Mouse (Mus musculus): ENCODE results near the gene Phb2. TPM values are rescaled to one million over a fixed set of nuclear protein-coding genes. Genes with fewer than 3 reads are reported as not detected.

Phb2 gene
- polyA plus RNA-seq, 1 experiment from 2014 or later, result 270 TPM

- peak; percentile 13 for ATAC-seq (ENCODE audit: low FRiP score, low read depth)
- peak overlapping the region; percentile 88 for H3K4me2 ChIP-seq
- H3K9ac ChIP-seq, result peak overlapping the region; percentile 88
- peaks cover 50% of the 10 kb centered on the region for H3K4me1 ChIP-seq (replicated peaks)
- no peaks in the 10 kb centered on the region for H3K36me3 ChIP-seq
- H3K27me3 ChIP-seq, result no peaks in the 10 kb centered on the region
- H3K27ac ChIP-seq (replicated peaks), result peak overlapping the region; percentile 98
- H3K9me3 ChIP-seq, result no peaks in the 10 kb centered on the region
- WGBS, result 13% methylated on average over 5 of the region's 5 CpGs
- peak overlapping the region; percentile 87 for H3K4me3 ChIP-seq
These were observed 46.0 kb downstream of the Phb2 start for GRCm38 (mm10) chr6:124757909-124758848.

- H3K27ac ChIP-seq (replicated peaks), result peak overlapping the region; percentile 98
- H3K4me3 ChIP-seq, result no peak overlapping the region
- H3K27me3 ChIP-seq, result no peaks in the 10 kb centered on the region
- H3K9me3 ChIP-seq, result no peaks in the 10 kb centered on the region
- no peaks in the 10 kb centered on the region for H3K36me3 ChIP-seq
- peaks cover 43% of the 10 kb centered on the region for H3K4me1 ChIP-seq (replicated peaks)
- no peak for ATAC-seq (ENCODE audit: low FRiP score, low read depth)
- WGBS, result 43% methylated on average over 2 of the region's 2 CpGs
- peak overlapping the region; percentile 24; the same call in 1 of the 2 replicates for H3K9ac ChIP-seq
- H3K4me2 ChIP-seq, result peak overlapping the region; percentile 88
These were observed 46.7 kb downstream of the Phb2 start for GRCm38 (mm10) chr6:124758849-124759232.

- H3K27me3 ChIP-seq, result no peaks in the 10 kb centered on the region
- peak overlapping the region; percentile 88; the same call in 1 of the 2 replicates for H3K4me2 ChIP-seq
- no peak overlapping the region for H3K9ac ChIP-seq
- WGBS, result 1% methylated on average over 5 of the region's 5 CpGs
- no peak for ATAC-seq (ENCODE audit: low FRiP score, low read depth)
- peaks cover 39% of the 10 kb centered on the region for H3K4me1 ChIP-seq (replicated peaks)
- no peaks in the 10 kb centered on the region for H3K36me3 ChIP-seq
- peak overlapping the region; percentile 98 for H3K27ac ChIP-seq (replicated peaks)
- H3K9me3 ChIP-seq, result no peaks in the 10 kb centered on the region
- no peak overlapping the region for H3K4me3 ChIP-seq
These were observed 47.1 kb downstream of the Phb2 start for GRCm38 (mm10) chr6:124759259-124759658.

- no peak for ATAC-seq (ENCODE audit: low FRiP score, low read depth)
- WGBS, result 82% methylated on average over 7 of the region's 7 CpGs
- H3K4me2 ChIP-seq, result no peak overlapping the region
These were observed 53.8 kb downstream of the Phb2 start for GRCm38 (mm10) chr6:124765951-124766350.

More at GRCm38 (mm10) chr6:124765951-124766350, 53.8 kb downstream of the Phb2 start:
- H3K4me1 ChIP-seq (replicated peaks), result peaks cover 34% of the 10 kb centered on the region
- H3K27me3 ChIP-seq, result no peaks in the 10 kb centered on the region
- H3K4me3 ChIP-seq, result no peak overlapping the region
- no peaks in the 10 kb centered on the region for H3K9me3 ChIP-seq
- no peak overlapping the region for H3K27ac ChIP-seq (replicated peaks)
- H3K9ac ChIP-seq, result no peak overlapping the region
- no peaks in the 10 kb centered on the region for H3K36me3 ChIP-seq

MicroRNAs within 50 kb of the gene (microRNA counts, 519-probe panel; counts per million panel counts)
- microRNA mmu-miR-141 (not detected), microRNA mmu-miR-200c (992 counts per million, percentile 2 among the panel's probes with 10 or more counts)

Small RNA genes lying within 50 kb of the gene (microRNA-seq; reads per million reads assigned to microRNA genes)
- 2.8 reads per million, percentile 10 among the genes with 10 or more reads in this experiment for gene Mir141
- gene Mir200c, result 34.4 reads per million, percentile 39 among the genes with 10 or more reads in this experiment

Other genes starting within 250 kb of the Phb2 start
- gene Clstn3, start 247.5 kb upstream of the Phb2 start, polyA plus RNA-seq (2015; fragmentation: Nextera tagmentation; extraction: Ambion mirVana), result 138 and 148 TPM in 2 replicates
- gene C1rl, start 219.2 kb upstream of the Phb2 start, polyA plus RNA-seq (2015; fragmentation: Nextera tagmentation; extraction: Ambion mirVana), result 0.22 and 0.38 TPM in 2 replicates
- 0.35 and 0.38 TPM in 2 replicates for gene C1ra, start 199.9 kb upstream of the Phb2 start, polyA plus RNA-seq (2015; fragmentation: Nextera tagmentation; extraction: Ambion mirVana)
- gene C1s1, start 170.0 kb upstream of the Phb2 start, polyA plus RNA-seq (2015; fragmentation: Nextera tagmentation; extraction: Ambion mirVana), result 0.62 and 1.1 TPM in 2 replicates
- not detected in 2 replicates for gene C1rb, start 142.0 kb upstream of the Phb2 start, polyA plus RNA-seq (2015; fragmentation: Nextera tagmentation; extraction: Ambion mirVana)
- 0.08 and 0.10 TPM in 2 replicates for gene C1s2, start 76.3 kb upstream of the Phb2 start, polyA plus RNA-seq (2015; fragmentation: Nextera tagmentation; extraction: Ambion mirVana)
- gene Lpcat3, start 49.3 kb upstream of the Phb2 start, polyA plus RNA-seq (2015; fragmentation: Nextera tagmentation; extraction: Ambion mirVana), result 46.7 and 49.9 TPM in 2 replicates
- gene Emg1, start 158 bp upstream of the Phb2 start, polyA plus RNA-seq (2015; fragmentation: Nextera tagmentation; extraction: Ambion mirVana), result 100.0 and 104 TPM in 2 replicates
- gene Ptpn6, start 26.4 kb downstream of the Phb2 start, polyA plus RNA-seq (2015; fragmentation: Nextera tagmentation; extraction: Ambion mirVana), result 3.7 and 6.6 TPM in 2 replicates
- 626 and 628 TPM in 2 replicates for gene Grcc10, start 29.0 kb downstream of the Phb2 start, polyA plus RNA-seq (2015; fragmentation: Nextera tagmentation; extraction: Ambion mirVana)
- not detected in 2 replicates for gene Gm45234, start 43.7 kb downstream of the Phb2 start, polyA plus RNA-seq (2015; fragmentation: Nextera tagmentation; extraction: Ambion mirVana)
- gene Atn1, start 44.2 kb downstream of the Phb2 start, polyA plus RNA-seq (2015; fragmentation: Nextera tagmentation; extraction: Ambion mirVana), result 26.8 and 30.4 TPM in 2 replicates
- gene Eno2, start 57.3 kb downstream of the Phb2 start, polyA plus RNA-seq (2015; fragmentation: Nextera tagmentation; extraction: Ambion mirVana), result 141 and 144 TPM in 2 replicates
- gene Lrrc23, start 67.4 kb downstream of the Phb2 start, polyA plus RNA-seq (2015; fragmentation: Nextera tagmentation; extraction: Ambion mirVana), result 3.3 and 4.8 TPM in 2 replicates
- gene Spsb2, start 96.3 kb downstream of the Phb2 start, polyA plus RNA-seq (2015; fragmentation: Nextera tagmentation; extraction: Ambion mirVana), result 9.0 and 9.3 TPM in 2 replicates
- gene Tpi1, start 102.0 kb downstream of the Phb2 start, polyA plus RNA-seq (2015; fragmentation: Nextera tagmentation; extraction: Ambion mirVana), result 468 and 478 TPM in 2 replicates
- 203 and 209 TPM in 2 replicates for gene Usp5, start 117.1 kb downstream of the Phb2 start, polyA plus RNA-seq (2015; fragmentation: Nextera tagmentation; extraction: Ambion mirVana)
- gene Cdca3, start 117.2 kb downstream of the Phb2 start, polyA plus RNA-seq (2015; fragmentation: Nextera tagmentation; extraction: Ambion mirVana), result 35.3 and 44.0 TPM in 2 replicates
- gene Gnb3, start 127.9 kb downstream of the Phb2 start, polyA plus RNA-seq (2015; fragmentation: Nextera tagmentation; extraction: Ambion mirVana), result 0.83 and 3.3 TPM in 2 replicates
- 17.1 and 18.7 TPM in 2 replicates for gene P3h3, start 145.4 kb downstream of the Phb2 start, polyA plus RNA-seq (2015; fragmentation: Nextera tagmentation; extraction: Ambion mirVana)
- 33.9 and 37.5 TPM in 2 replicates for gene Gpr162, start 151.6 kb downstream of the Phb2 start, polyA plus RNA-seq (2015; fragmentation: Nextera tagmentation; extraction: Ambion mirVana)
- 0.14 and 0.32 TPM in 2 replicates for gene Cd4, start 175.9 kb downstream of the Phb2 start, polyA plus RNA-seq (2015; fragmentation: Nextera tagmentation; extraction: Ambion mirVana)
- 3.1 and 3.5 TPM in 2 replicates for gene Lag3, start 199.4 kb downstream of the Phb2 start, polyA plus RNA-seq (2015; fragmentation: Nextera tagmentation; extraction: Ambion mirVana)
- gene Ptms, start 207.8 kb downstream of the Phb2 start, polyA plus RNA-seq (2015; fragmentation: Nextera tagmentation; extraction: Ambion mirVana), result 766 and 864 TPM in 2 replicates
- 565 and 615 TPM in 2 replicates for gene Mlf2, start 219.1 kb downstream of the Phb2 start, polyA plus RNA-seq (2015; fragmentation: Nextera tagmentation; extraction: Ambion mirVana)

Data from hindbrain, embryonic 15.5 days (tissue).